Mouse (Mus musculus) v-Abl transformed pro-B cells (cell line): Measurements from ENCODE around the gene Fbxl22.

Experiments
- in situ Hi-C, 2 experiments: fragments of 400-800 bp; cut with MboI; formaldehyde crosslinking; loops; one replicate each; pipeline ENCODE4 v1.15.1; 2025; ENCODE audit not compliant: unreplicated experiment in 2 of 2

Fbxl22 gene

DNA sequence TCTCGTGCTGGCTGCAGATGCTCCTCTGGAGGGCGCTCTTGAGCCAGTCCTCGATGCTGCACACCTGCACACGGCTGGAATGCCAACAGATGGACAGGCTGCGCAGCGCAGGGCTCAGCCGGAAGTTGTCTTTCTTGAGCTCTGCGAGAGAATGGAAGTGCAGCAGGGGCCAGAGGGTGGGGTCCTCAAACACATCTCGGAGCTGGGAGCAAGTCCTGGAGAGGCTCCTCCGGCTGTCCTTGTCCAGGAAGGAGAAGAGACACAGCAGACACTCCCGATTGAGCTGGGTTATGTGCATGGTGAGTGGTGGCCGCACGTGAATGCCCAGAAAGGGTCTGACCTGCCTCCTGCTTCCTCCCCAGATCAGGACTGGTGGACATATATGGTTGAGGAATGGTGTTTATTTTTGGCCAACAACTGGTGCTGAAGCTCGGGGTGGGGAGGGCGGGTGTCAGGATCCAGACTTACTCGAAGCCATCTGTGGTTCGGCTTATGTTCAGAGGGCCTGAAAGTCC is at the start of gene Fbxl22:
Gene Fbxl22 (minus strand): TSS at position 338 of the 515 bp plus-strand sequence.
- in situ Hi-C loops: loop anchor here (5.0 kb wide), 2 partner anchors 128 to 133 kb away; no protein-coding TSS in a partner anchor

GRCm38 (mm10) chr9:66562215-66562614 is 47.8 kb upstream of the Fbxl22 start:
- in situ Hi-C loops: no loop called here

- in situ Hi-C loops: no loop called here
Measured at GRCm38 (mm10) chr9:66561496-66561895, 47.1 kb upstream of the Fbxl22 start.

DNA sequence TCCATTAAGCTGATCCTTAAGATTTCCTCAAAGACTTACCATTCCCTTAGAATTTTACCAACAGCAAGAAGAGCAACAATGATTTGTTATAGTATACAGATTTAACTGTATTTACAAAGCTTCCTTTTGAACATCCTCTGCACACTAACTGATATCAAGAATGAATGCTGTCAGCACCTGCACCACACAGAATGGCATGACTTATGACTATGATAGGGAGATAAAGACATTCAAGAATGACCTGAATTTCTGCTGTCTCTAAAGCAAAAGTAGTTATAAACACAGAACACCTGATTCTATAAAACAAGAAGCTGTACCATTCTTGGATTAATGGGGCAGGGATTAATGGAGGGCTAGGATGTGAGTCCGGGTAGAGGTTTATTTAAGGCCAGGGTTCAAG is 46.3 kb upstream of the Fbxl22 start:
- in situ Hi-C loops: no loop called here

DNA sequence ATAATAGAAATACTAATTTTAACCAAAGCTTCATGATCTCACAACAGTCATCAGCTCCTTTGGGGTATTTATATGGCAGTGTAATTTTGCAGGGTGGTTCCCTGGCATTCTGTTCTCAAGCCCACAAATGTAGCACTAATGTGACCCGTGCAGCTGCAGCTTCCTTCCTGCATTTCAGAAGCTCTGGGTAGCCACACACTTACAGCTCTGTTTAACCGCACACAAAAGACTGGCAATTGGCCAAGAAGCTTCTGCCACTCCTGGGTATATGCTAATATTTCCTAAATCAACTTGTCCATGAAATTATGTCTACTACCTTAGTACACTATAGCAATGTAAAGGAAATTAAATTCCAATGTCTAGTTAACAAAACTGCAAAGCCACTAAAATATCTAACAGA is 45.9 kb upstream of the Fbxl22 start:
- in situ Hi-C loops: no loop called here

DNA sequence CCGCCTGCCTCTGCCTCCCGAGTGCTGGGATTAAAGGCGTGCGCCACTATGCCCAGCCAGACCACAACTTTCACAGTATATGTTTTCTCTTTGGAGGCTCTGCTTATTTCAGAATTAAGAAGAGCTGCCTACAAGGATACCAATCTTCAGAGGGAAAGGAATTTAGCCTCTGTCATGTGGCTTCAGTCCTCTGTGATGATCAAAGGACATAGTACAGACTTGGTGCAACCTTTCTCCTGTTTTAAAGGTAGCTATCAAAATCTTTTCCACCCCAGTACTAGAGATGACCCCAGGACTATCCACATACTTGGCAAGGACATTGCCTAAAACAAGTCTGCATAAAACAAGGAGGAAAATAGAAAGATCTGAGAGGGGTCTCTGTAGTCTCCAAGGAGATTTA is 44.6 kb upstream of the Fbxl22 start:
- in situ Hi-C loops: no loop called here

DNA sequence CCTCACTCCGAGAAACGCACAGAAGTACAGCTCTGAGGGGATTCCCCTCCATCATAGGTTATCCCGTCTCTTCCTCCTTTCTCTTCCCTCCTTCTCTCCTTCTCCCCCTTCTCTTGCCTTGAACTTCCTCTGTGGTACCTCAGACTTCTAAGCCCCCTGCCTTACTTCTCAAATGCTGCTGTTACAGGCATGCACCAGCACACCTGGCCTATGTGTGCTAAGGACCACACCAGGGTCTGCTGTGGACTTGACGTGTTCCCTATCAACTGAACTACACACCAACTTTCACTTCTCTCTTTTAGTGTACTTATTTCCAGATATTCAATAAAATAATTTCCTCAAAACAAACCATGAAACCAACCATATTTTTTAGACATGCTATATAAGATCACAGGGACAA is 28.4 kb upstream of the Fbxl22 start:
- in situ Hi-C loops: no loop called here

GRCm38 (mm10) chr9:66521595-66521994 is 7.2 kb upstream of the Fbxl22 start:
- in situ Hi-C loops: no loop called here

GRCm38 (mm10) chr9:66520299-66520698 is 5.9 kb upstream of the Fbxl22 start:
- in situ Hi-C loops: no loop called here

GRCm38 (mm10) chr9:66518901-66519300 is 4.5 kb upstream of the Fbxl22 start:
- in situ Hi-C loops: loop anchor here (5.0 kb wide), 3 partner anchors 98 to 188 kb away; no protein-coding TSS in a partner anchor

DNA sequence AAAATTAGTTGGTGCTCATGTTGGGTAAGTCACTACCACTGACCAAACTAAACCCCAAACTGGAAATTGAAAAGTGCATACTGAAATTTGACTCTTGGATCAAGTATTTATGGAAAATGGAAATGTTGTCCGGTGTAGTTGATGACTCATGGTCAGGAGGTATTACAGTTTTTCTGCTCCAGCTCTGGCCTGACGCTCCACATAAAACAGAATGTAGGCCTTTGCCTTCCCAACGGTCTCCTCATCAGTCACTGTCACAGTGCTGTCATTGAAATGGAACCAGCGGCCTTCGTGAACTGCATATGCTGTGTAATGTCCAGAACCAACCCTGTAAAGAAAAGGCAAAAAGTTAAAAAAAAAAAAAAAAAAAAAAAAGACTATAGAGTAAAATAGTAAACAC is 3.9 kb upstream of the Fbxl22 start:
- in situ Hi-C loops: loop anchor here (5.0 kb wide), 3 partner anchors 99 to 189 kb away; no protein-coding TSS in a partner anchor

DNA sequence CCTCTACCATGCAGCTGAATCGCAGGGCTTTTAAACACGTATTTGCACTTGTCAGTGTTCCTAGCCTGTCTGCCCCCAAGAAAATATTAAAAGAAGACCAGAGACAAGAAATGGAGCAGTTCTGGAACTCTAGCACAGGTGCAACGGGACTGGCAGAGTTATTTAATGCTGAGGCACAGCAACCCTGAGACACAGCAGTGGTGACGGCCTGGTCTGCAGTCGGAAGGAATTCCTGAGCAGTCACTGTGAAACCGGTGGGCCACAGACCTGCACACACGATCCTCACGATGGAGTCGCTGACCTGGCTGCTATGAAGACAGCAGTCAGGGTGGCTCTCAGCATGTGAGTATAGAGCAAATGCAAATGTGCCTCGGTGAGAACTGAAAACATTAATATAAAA is 3.4 kb upstream of the Fbxl22 start:
- in situ Hi-C loops: loop anchor here (5.0 kb wide), 3 partner anchors 100 to 190 kb away; no protein-coding TSS in a partner anchor

- in situ Hi-C loops: loop anchor here (5.0 kb wide), 3 partner anchors 101 to 191 kb away; no protein-coding TSS in a partner anchor
Measured at GRCm38 (mm10) chr9:66516296-66516940, 2.0 kb upstream of the Fbxl22 start.

GRCm38 (mm10) chr9:66515680-66516210 is 1.4 kb upstream of the Fbxl22 start:
- in situ Hi-C loops: loop anchor here (5.0 kb wide), 3 partner anchors 102 to 192 kb away; no protein-coding TSS in a partner anchor

GRCm38 (mm10) chr9:66515115-66515514 is 722 bp upstream of the Fbxl22 start:
- in situ Hi-C loops: loop anchor here (5.0 kb wide), 3 partner anchors 102 to 192 kb away; no protein-coding TSS in a partner anchor

- in situ Hi-C loops: loop anchor here (5.0 kb wide), 2 partner anchors 129 to 134 kb away; no protein-coding TSS in a partner anchor
Measured at GRCm38 (mm10) chr9:66513661-66514255, 635 bp downstream of the Fbxl22 start.

GRCm38 (mm10) chr9:66513150-66513549 is 1.2 kb downstream of the Fbxl22 start:
- in situ Hi-C loops: loop anchor here (5.0 kb wide), 2 partner anchors 129 to 134 kb away; no protein-coding TSS in a partner anchor

- in situ Hi-C loops: loop anchor here (5.0 kb wide), 2 partner anchors 130 to 135 kb away; no protein-coding TSS in a partner anchor
Measured at GRCm38 (mm10) chr9:66512351-66512671, 2.1 kb downstream of the Fbxl22 start.

DNA sequence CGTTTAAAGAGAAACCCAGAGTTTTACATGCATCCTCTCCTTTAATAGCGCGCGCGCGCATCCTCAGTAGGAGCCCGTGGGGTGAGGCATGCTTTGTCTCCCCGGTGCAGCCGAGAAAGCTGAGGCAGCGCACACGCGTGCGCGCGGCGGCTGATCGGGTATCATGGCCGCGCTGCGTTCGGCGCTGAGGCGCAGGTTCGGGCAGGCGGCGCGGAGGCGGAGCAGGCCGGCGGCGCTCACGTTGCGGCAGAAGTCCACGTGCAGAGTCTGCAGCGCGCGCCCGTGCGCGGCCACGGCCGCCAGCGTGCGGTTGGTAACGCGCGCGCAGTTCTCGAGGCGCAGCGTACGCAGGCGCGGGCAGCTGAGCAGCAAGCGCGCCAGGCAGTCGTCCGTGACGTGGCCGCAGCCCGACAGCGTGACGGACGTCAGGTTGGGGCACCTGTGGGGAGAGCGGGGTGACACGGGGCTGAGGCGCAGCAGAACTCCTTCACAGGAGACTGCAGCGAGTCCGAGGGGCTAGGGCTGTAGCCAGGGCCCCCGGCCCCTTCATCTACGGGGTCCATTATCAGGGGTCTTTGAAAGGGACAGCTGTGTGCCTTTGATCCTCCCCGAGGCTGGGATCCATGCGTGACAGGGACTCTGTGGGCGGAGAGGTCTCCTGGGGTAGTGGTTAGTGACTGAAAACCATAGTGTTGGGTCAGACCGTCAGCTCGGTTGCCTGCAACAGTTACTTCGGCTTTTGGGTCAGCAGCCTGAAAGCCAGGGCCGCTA is 2.6 kb downstream of the Fbxl22 start:
- in situ Hi-C loops: loop anchor here (5.0 kb wide), 2 partner anchors 131 to 136 kb away; no protein-coding TSS in a partner anchor

GRCm38 (mm10) chr9:66510944-66511343 is 3.4 kb downstream of the Fbxl22 start:
- in situ Hi-C loops: loop anchor here (5.0 kb wide), 2 partner anchors 131 to 136 kb away; no protein-coding TSS in a partner anchor
